Mouse (Mus musculus) cerebellum, postnatal 36 days (tissue): ENCODE measurements around the gene Rbmxl1.

Source experiments
- DNase-seq, 2 experiments: peaks; one replicate each; pipeline ENCODE4 v3.0.0; 2021 to 2022; ENCODE audit warnings: mixed read lengths in 2 of 2

Rbmxl1 gene

GRCm38 (mm10) chr8:78489733-78490132 lies 19.0 kb downstream of the Rbmxl1 start:
- DNase-seq = no peak

GRCm38 (mm10) chr8:78477051-78477829 lies 31.5 kb downstream of the Rbmxl1 start:
- no peak for DNase-seq

GRCm38 (mm10) chr8:78467889-78468288 lies 40.8 kb downstream of the Rbmxl1 start:
- DNase-seq = no peak

- no peak for DNase-seq
Observed at GRCm38 (mm10) chr8:78463941-78464340, 44.8 kb downstream of the Rbmxl1 start.

- DNase-seq = no peak
Observed at GRCm38 (mm10) chr8:78456441-78456840, 52.3 kb downstream of the Rbmxl1 start.
